Mouse (Mus musculus): Measurements from ENCODE around the gene Eif4ebp2. TPM values are rescaled to one million over a fixed set of nuclear protein-coding genes. Genes with fewer than 3 reads are reported as not detected.

Gene Eif4ebp2
- 10 to 100 TPM; 71.4 to 75.2 TPM for total RNA-seq (2021)

DNA sequence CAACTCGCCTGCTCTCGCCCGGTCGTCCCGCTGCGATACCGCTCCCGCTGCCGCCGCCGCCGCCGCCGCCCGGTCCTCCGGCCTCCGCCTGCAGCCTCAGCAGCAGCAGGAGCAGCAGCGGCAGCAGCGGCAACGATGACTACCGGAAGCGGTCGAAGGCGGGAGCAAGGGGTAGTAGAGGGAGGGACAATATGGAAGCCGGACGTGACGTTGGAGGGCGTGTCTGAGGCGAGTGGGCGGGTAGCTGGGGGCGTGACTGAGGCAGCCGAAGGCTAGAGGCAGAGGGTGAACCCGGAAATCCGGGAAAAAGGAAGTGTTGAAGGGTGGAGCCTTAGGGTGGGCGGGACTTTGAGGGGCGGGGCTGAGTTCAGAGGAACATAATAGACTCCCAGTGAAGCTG is at the start of gene Eif4ebp2:
Gene Eif4ebp2 (minus strand): TSS at position 17 of the 400 bp plus-strand sequence.
- intact Hi-C loops (cut with DNase I) = loop anchor here (2.0 to 5.0 kb wide), 2 partner anchors 22 to 35 kb away; partner anchors contain the start of genes Lrrc20 and Nodal
- DNase-seq (ENCODE audit: low spot score) = peak; percentile 97

DNA sequence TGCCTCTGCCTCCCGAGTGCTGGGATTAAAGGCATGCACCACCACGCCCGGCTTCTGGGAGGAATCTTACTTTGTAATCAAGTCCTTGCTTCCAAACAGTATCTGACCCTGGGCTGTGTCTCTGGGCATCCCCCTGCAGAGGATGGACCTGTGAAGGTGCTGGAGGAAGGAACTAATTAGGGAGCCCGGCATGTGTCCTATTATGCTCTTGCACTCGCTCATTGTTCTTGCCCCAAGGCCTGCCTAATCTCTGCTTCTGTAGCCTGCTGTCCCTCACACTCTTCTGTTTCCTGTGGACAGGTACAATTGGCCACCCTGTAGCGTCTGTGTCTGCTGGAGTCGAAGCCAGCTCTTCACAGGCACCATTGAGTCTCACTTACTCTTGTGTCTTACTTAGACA is 48.3 kb upstream of the Eif4ebp2 start:
- no peak for DNase-seq (ENCODE audit: low spot score)
- intact Hi-C loops (cut with DNase I) = no loop called here

DNA sequence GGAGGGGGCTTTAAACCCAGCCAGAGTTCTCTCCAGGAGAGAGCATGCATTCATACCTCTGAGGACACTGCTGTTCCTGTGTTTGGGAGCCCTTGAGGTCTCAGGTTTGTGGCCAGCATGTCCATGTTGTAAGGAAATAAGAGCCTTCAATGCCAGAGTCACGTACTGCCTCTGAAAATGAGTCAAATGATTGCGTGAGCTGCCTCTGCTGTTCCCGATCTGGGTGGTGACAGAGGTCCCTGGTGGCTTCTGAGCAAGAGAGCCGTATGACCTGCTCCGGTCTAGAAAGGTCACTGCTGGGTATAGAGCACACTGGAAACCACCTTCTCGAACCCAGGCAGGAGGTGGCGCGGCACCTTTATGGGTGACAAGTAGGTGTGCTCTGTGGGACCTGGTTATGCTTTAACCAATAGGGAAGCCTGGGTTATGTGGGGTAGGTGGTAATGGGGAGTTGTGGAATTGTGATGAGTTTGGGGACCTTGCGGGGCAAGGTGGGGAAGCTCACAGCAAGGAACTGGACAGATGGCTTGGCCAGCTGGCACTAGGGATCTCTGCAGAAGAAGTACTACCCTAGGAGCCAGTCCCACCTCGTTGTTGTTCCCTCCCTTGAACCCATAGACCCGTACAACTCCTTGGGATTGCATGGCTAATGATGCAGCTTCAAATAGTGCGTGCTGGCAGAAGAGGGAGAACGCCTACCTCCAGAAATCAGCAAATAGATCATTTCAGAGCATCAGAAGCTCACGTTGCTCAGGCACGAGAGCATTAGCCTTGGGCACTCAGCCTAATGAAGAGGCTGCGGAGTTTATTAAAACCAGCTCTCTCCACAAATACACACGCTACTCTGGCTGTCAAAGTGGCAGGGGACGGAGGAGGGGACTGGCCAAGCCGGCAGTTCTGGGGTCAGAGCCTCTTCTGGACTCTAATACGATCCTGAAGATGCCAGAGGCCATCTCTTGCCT is 47.3 kb upstream of the Eif4ebp2 start:
- no peak for DNase-seq (ENCODE audit: low spot score)
- intact Hi-C loops (cut with DNase I) = no loop called here

DNA sequence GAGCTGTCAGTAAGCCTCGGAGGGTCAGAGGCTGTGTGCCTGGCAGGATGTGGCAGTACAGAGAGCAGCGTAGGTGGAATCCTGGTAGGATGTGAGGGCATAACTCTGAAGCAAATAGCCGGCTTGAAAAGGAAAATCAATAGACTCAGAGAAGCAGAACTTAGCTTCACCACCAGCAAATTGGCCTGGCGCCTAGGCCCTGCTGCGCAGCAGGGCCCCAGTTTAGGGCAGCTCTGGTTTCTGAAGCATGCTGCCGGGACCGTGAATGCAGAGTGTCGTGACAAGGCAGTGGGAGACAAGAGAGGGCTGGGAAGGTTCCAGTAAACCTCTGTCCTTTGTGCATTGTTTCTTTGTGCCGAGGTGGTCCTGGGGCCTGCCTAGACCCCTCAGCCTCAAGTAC is 43.8 kb upstream of the Eif4ebp2 start:
- DNase-seq (ENCODE audit: low spot score) = no peak
- intact Hi-C loops (cut with DNase I) = no loop called here

DNA sequence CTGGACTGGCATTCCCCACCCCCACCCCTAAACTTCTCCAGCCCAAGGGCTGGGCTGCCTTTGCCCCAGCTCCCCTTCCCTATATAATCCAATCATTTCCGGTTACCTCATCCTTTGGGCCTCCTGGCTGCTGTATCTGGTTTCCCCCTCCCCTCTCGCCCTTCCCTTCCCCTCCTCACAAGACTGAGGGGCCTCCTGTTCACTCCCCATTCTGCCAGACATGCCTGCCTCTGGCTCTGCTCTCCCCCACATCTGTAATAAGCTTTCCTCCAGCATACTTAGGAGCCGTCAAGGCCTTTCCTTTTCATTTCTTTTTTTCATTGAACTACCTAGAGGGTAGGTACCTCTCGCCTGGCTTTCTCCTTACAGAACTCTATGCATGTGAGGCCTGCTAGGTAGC is 43.0 kb upstream of the Eif4ebp2 start:
- DNase-seq (ENCODE audit: low spot score) = no peak
- intact Hi-C loops (cut with DNase I) = no loop called here

DNA sequence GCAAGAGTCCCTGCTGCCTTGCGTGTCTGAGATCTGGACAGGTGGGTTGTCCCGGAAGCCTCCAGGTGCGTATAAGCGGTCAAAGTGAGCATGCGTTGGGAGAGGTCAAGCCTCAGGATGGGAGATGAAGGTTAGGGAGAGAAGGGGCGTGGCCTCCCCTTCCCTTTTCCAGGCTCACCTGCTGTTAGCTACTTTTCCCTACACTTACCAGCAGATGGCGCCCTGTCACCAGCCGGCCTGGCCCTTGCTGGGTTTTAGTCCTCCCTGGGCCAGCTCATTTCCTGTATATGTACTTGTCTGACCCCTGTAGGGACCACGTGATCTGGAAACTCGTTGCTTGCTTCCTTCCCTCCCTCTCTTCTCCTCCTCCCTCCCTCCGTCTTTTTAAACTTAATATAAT is 39.6 kb upstream of the Eif4ebp2 start:
- intact Hi-C loops (cut with DNase I) = loop anchor here (2.0 kb wide), 1 partner anchor 167 kb away; no protein-coding TSS in a partner anchor

DNA sequence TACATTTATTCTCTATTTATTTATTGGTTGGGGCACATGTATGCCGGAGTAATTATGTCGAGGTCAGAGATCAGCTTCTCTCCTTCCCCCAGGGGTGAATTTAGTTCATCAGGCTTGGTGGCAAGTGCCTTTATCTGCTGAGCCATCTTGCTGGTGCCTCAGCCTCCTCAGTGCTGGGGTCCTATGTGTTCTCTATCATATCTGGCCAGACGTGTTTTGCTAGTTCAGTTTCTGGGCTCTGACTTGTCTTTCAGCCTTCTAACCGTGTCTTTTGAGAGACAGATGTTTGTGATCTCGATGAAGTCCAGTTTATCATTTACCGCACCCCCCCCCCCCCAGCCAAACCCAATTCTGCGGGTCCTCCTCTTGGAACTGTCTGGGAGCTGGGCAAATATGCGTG is 39.1 kb upstream of the Eif4ebp2 start:
- no peak for DNase-seq (ENCODE audit: low spot score)
- intact Hi-C loops (cut with DNase I) = loop anchor here (2.0 kb wide), 1 partner anchor 111 kb away; no protein-coding TSS in a partner anchor

More for the DNA sequence above, 39.6 kb upstream of the Eif4ebp2 start:
- peak; percentile 55 for DNase-seq (ENCODE audit: low spot score)

DNA sequence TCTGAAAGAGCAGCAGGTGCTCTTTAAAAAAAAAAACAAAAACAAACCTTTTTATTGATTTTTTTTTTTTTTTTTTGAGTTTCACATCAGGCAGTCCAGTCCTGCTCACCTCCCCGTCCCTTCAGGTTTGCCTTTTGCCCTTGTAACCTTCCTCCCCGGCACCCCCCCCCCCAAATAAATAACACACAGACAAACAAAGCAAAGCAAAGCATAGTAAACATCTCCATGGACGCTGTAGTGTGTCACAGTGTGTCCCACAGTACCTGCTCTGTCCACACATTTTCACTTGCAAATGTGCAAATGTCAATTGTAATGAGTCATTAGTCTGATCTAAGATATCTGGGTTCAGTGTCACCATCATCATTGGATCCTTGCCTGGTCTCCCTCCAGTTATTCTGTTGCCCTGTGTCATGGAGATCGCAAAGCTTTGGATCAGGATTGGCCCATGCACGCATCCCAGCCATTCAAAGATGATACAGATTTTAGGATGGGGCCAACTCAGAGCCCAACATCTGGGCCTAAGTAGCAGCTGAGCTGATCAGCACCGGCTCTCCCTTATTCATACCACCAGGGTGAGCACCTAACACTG is 36.2 kb upstream of the Eif4ebp2 start:
- intact Hi-C loops (cut with DNase I) = no loop called here
- no peak for DNase-seq (ENCODE audit: low spot score)

DNA sequence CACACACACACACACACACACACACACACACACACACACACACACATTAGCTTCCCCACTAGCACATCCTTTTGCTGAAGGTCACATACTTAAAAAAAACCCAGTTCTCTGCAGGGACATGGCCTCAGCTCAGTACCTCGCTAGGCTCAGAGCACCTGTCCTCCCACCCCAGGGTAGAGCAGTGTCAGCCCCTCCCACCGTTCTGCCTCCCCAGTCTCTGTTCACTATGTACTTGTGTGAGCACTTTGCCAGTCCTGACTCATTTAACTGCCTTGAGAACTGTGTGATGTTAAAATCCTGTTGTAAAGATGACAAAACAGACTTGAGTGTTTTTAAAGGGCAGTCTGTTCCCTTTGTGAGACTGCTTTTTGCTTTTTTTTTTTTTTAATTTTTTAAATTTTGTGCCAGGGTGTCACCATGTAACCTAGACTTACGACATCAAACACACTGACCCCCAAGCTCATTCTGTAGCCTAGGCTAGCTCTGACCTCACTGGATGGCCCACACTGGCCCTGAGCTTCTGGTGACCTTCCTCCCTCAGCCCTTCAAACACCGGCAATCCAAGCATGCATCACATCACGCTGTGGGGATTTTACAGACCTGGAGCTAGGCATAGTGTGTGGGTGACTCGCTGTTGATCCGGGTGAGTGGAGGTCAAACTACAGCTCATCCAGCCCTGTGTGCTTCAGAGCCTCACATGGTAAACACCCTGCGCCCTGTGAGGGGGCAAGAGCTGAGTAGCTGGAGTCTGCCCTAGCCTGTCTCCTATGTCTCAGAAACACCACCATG is 34.3 kb upstream of the Eif4ebp2 start:
- intact Hi-C loops (cut with DNase I) = no loop called here
- no peak for DNase-seq (ENCODE audit: low spot score)

DNA sequence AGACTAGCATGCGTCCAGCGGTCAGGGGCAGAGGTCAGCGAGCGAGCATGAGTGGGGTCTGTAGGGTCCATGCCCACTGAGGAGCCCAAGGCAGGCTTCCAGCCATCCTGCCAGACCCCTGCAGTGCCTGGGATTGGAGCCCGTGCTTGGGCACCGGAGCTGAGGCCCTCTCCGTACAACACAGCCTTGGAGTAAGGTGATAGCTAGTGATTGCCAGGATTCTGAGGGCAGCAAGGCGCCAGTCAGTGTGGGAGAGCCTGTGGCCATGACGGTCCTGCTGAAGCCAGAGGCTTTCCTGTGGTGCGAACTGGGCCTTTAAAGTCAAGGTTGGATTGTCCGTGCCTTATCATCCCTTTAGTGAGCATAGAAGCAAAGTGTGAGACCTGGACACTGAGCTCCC is 32.3 kb upstream of the Eif4ebp2 start:
- intact Hi-C loops (cut with DNase I) = no loop called here
- DNase-seq (ENCODE audit: low spot score) = no peak

DNA sequence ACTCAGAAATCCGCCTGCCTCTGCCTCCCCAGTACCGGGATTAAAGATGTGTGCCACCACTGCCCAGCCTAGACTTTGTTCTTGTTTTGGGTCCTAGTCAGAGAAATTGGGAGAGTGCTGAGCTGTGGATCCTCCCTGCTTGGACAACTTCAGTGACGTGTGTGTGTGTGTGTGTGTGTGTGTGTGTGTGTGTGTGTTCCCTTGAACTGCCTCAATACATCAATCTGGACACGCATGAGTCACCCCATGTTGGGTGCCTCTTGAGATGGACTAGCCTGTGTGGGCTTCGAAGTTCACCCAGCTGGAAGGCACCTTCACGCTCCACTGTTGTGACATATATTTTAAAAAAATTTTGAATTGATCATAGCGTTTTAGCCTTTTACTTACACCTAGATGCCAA is 30.3 kb upstream of the Eif4ebp2 start:
- no peak for DNase-seq (ENCODE audit: low spot score)
- intact Hi-C loops (cut with DNase I) = no loop called here

DNA sequence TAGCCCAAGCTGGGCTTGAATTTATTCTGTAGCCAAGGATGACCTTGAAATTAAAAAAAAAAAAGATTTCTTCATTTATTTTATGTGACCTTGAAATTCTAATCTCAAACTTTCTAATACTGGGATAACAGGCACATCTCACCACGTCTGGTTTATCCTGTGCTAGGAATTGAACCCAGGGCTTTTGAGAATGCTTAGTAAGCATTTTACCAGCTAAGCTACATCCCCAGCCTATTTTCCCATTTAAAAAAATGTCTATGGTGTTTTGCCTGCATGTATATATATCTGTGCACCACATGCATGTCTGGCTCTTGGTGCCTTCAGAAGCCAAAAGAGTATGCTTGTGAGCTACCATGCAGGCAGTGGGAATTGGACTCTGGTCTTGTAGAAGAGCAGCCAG is 28.0 kb upstream of the Eif4ebp2 start:
- no peak for DNase-seq (ENCODE audit: low spot score)
- intact Hi-C loops (cut with DNase I) = no loop called here

DNA sequence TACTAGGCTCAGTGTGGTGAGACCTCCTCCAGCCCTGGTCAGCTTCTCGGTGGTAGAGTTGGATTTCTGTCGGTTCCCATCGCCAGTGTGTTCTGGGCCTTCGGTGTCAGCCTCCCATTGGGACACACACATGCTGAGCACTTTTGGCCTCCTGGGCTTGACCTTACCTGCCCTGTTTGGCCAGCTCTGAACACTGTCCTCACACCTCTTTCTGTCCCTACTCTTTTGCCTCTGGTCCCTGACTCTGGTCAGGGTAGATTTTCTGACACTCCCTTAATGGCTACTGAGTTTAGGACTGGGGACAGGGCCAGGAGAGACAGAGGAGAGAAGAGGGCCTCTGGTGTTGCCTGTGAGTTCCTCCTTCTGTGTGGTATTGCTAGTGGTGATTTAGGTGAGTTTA is 27.5 kb upstream of the Eif4ebp2 start:
- intact Hi-C loops (cut with DNase I) = no loop called here
- no peak for DNase-seq (ENCODE audit: low spot score)

DNA sequence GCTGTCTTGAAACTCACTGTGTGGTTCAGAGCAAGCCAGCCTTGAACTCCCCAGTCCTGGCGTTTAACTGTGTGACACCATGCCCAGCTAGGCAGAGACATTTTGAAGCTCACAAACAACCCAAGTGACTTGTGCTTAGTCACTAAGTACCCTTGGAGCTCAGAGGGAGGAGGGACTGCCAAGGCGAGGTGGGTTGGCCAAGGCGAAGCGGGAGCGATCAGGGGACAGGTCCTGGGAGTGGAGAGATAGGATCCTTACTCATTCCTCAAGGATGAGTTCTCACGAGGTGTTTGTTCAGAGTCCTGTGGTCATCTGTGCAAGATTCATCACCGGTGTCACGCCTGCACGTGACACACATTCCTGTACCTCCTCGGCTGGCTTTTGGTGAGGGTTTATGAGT is 27.0 kb upstream of the Eif4ebp2 start:
- intact Hi-C loops (cut with DNase I) = no loop called here
- no peak for DNase-seq (ENCODE audit: low spot score)

DNA sequence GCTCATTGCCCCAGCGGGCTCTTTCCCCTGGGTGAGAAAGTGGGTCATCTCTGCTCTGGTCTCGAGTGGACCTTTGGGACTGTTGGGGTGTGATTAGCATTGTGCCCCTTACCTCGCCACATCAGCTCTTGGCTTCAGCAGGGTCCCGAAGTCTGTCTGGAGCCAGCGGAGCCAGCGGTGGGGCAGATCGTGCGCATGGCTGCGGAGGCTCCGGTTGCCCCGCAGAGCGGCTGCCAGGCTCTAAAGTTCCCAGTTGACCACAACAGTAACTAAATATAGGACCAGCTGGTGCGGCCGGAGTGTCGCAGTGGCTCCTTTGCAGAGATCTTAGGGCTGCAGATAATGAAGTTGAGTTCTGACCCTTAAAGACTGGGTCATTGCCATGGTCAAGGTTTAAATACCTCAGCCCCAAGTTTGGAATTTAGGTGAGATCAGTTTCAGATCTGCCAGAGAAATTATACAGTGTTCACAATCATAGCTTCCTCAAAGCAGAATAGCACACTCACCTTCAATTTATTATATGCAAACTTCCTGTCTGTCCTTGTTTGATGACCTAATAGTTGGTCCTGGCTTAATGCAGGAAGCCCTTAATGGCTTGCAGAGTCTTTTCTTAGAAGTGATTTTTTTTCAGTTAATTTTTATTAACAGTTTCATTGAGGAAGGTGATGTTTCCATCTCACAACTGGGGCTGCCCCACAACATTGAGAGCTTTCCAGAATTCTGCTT is 24.1 kb upstream of the Eif4ebp2 start:
- no peak for DNase-seq (ENCODE audit: low spot score)
- intact Hi-C loops (cut with DNase I) = no loop called here

DNA sequence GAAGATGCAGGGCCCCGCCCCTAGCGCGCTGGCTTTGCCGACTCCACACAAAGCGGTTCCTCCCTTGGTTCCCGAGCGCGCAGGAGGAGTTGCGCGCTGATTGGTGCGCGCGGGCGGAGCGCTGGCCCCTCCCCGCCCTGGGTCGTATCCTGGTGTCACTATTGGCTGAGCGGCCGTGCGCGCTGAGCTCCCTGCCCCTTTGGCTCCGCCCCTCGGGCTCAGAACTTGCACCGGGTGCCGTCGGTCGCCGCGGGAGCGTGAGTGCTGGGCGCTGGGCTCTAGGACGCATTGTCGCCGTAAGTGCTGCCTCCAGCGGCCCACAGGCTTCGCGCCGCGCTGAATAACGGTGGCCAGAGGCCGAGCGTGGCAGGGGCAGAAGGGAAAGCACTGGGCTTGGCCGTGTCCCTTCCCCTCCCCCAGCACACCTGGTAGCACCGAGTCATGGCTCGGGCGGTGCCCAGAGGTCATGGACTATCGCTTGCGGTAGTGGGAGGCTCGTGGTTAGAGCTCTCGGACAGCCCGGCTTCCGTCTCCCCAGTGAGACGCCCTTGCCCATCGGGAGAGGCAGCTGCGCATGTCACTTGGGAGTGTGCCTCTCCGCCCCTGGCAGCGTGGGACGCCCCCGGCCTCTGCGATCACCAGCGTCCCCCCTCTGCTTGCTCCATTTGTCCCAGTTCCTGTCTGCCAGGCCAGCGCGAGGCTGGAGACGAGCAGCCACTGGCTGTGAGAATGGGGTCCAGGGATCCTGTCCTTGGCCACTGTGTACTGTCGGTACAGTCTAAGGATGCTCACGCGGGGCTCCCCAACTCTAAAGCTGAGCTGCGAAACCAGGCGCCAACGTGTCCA is 23.4 kb upstream of the Eif4ebp2 start, which contains the start of gene Lrrc20:
Gene Lrrc20 (plus strand): TSS at position 208 of the 846 bp plus-strand sequence.
- intact Hi-C loops (cut with DNase I) = loop anchor here (2.0 kb wide), 1 partner anchor 23 kb away; the partner anchor contains the start of gene Eif4ebp2
- DNase-seq (ENCODE audit: low spot score) = peak; percentile 92

DNA sequence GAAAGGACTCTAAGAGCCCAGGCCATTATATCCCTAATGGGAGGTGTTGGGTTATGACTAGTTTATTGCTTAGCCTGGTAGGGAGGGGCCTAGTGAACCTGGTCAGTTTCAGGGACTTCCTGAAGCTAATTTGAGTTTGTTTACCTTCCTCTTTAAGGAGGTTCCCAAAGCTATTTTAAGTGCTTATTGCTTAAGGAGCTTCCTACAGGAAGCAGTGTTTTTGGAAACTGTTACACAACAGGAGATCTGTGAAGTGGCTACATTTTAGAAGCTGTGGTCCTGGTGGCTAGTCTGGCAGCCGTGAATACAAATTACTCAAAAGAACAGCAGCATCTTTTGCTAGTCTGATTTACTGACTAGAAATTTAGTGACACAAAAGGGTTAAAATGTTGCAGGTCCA is 21.9 kb upstream of the Eif4ebp2 start:
- no peak for DNase-seq (ENCODE audit: low spot score)
- intact Hi-C loops (cut with DNase I) = loop anchor here (2.0 kb wide), 1 partner anchor 22 kb away; the partner anchor contains the start of gene Eif4ebp2

DNA sequence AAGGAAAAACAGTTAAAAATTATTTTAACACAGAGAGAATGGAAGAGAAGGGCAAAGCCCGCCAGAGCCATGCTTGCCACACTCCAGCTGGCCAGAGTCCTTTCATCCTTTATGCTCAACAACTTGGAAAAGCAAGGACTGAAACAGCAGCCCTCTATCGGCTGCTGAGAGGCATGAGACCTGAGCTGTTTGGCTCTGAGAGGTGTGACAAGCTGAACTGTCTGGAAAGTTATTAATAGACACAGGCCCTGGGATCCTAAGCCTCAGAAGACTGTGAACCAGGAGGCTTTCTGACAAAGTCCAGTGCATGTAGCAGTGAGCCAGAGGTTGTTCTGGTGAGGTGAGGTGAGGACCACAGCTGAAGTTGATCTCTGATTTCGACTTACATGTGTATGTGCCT is 21.2 kb upstream of the Eif4ebp2 start:
- intact Hi-C loops (cut with DNase I) = loop anchor here (2.0 kb wide), 1 partner anchor 21 kb away; the partner anchor contains the start of gene Eif4ebp2
- no peak for DNase-seq (ENCODE audit: low spot score)

Data from heart, postnatal 25 days (tissue).